Mouse (Mus musculus): ENCODE results near the gene Hoxd13. TPM values are rescaled to one million over a fixed set of nuclear protein-coding genes. Genes with fewer than 3 reads are reported as not detected.

Hoxd13 gene
- 20.8 and 32.3 TPM in 2 replicates for polyA plus RNA-seq (2015; fragmentation: Nextera tagmentation; extraction: Ambion mirVana)

GRCm38 (mm10) chr2:74667842-74668357, at the start of gene Hoxd13:
Gene Hoxd13 (plus strand): TSS chr2:74668310.
- Histone ChIP-seq H3K9me3 (no peaks in the 10 kb centered on the region), H3K27ac (peak within 1 kb of the TSS; percentile 95), H3K36me3 (no peaks in the 10 kb centered on the region), H3K9ac (peak within 1 kb of the TSS; percentile 76), H3K4me1 (peaks cover 19% of the 10 kb centered on the region), H3K4me3 (peak within 1 kb of the TSS; percentile 66), H3K27me3 (peaks cover 58% of the 10 kb centered on the region), H3K4me2 (peak within 1 kb of the TSS; percentile 66)
- 2% methylated on average over 19 of the region's 51 CpGs for WGBS
- ATAC-seq (ENCODE audit: insufficient number of reproducible peaks, low FRiP score, low TSS enrichment, low read depth) = peak; percentile 94

GRCm38 (mm10) chr2:74619676-74620246, 48.3 kb upstream of the Hoxd13 start:
- H3K36me3 ChIP-seq = no peaks in the 10 kb centered on the region
- no peak for ATAC-seq (ENCODE audit: insufficient number of reproducible peaks, low FRiP score, low TSS enrichment, low read depth)
- H3K4me1 ChIP-seq = no peaks in the 10 kb centered on the region; the same call in 1 of the 2 replicates
- H3K27me3 ChIP-seq = no peaks in the 10 kb centered on the region
- no peak overlapping the region for H3K9ac ChIP-seq
- peak overlapping the region; percentile 39 for H3K4me2 ChIP-seq
- H3K9me3 ChIP-seq = no peaks in the 10 kb centered on the region
- H3K27ac ChIP-seq = 0 out of 2 replicates have a peak overlapping the region, but pooled peaks have one; percentile 79
- no peak overlapping the region for H3K4me3 ChIP-seq
- 32% methylated on average over 3 of the region's 3 CpGs for WGBS

- WGBS = 46% methylated on average over 10 of the region's 10 CpGs
- H3K9me3 ChIP-seq = no peaks in the 10 kb centered on the region
- no peaks in the 10 kb centered on the region for H3K36me3 ChIP-seq
- H3K9ac ChIP-seq = no peak overlapping the region
- no peaks in the 10 kb centered on the region for H3K27me3 ChIP-seq
- no peaks in the 10 kb centered on the region; the same call in 1 of the 2 replicates for H3K4me1 ChIP-seq
- H3K4me2 ChIP-seq = peak overlapping the region; percentile 39
- H3K4me3 ChIP-seq = peak overlapping the region; percentile 20; the same call in 1 of the 2 replicates
- H3K27ac ChIP-seq = peak overlapping the region; percentile 79
- no peak for ATAC-seq (ENCODE audit: insufficient number of reproducible peaks, low FRiP score, low TSS enrichment, low read depth)
Observed at GRCm38 (mm10) chr2:74620368-74620767, 47.7 kb upstream of the Hoxd13 start.

- no peaks in the 10 kb centered on the region for H3K27me3 ChIP-seq
- H3K9ac ChIP-seq = no peak overlapping the region
- H3K4me1 ChIP-seq = no peaks in the 10 kb centered on the region
- no peaks in the 10 kb centered on the region for H3K9me3 ChIP-seq
- no peaks in the 10 kb centered on the region for H3K36me3 ChIP-seq
- no peak overlapping the region for H3K4me2 ChIP-seq
- H3K4me3 ChIP-seq = no peak overlapping the region
- WGBS = 70% methylated on average over 4 of the region's 4 CpGs
- no peak for ATAC-seq (ENCODE audit: insufficient number of reproducible peaks, low FRiP score, low TSS enrichment, low read depth)
- no peak overlapping the region for H3K27ac ChIP-seq
Observed at GRCm38 (mm10) chr2:74635412-74635811, 32.7 kb upstream of the Hoxd13 start.

- Histone ChIP-seq H3K4me2 (no peak overlapping the region), H3K27me3 (peaks cover 14% of the 10 kb centered on the region), H3K36me3 (no peaks in the 10 kb centered on the region), H3K4me3 (no peak overlapping the region), H3K9ac (no peak overlapping the region), H3K9me3 (no peaks in the 10 kb centered on the region), H3K4me1 (peaks cover 4% of the 10 kb centered on the region), H3K27ac (no peak overlapping the region)
- WGBS = 41% methylated on average over 5 of the region's 5 CpGs
- no peak for ATAC-seq (ENCODE audit: insufficient number of reproducible peaks, low FRiP score, low TSS enrichment, low read depth)
Observed at GRCm38 (mm10) chr2:74642431-74642830, 25.7 kb upstream of the Hoxd13 start.

GRCm38 (mm10) chr2:74645631-74646030, 22.5 kb upstream of the Hoxd13 start:
- peaks cover 45% of the 10 kb centered on the region for H3K27me3 ChIP-seq
- peaks cover 23% of the 10 kb centered on the region for H3K4me1 ChIP-seq
- no peaks in the 10 kb centered on the region for H3K36me3 ChIP-seq
- H3K4me2 ChIP-seq = no peak overlapping the region
- H3K27ac ChIP-seq = no peak overlapping the region
- no peaks in the 10 kb centered on the region for H3K9me3 ChIP-seq
- no peak overlapping the region for H3K4me3 ChIP-seq
- WGBS = 87% methylated on average over 3 of the region's 3 CpGs
- no peak overlapping the region for H3K9ac ChIP-seq
- no peak for ATAC-seq (ENCODE audit: insufficient number of reproducible peaks, low FRiP score, low TSS enrichment, low read depth)

- Histone ChIP-seq H3K36me3 (no peaks in the 10 kb centered on the region), H3K27ac (no peak overlapping the region), H3K4me1 (peaks cover 23% of the 10 kb centered on the region), H3K4me3 (no peak overlapping the region), H3K27me3 (peaks cover 59% of the 10 kb centered on the region), H3K4me2 (no peak overlapping the region), H3K9ac (no peak overlapping the region), H3K9me3 (no peaks in the 10 kb centered on the region)
- WGBS = 22% methylated on average over 7 of the region's 7 CpGs
- no peak for ATAC-seq (ENCODE audit: insufficient number of reproducible peaks, low FRiP score, low TSS enrichment, low read depth)
Observed at GRCm38 (mm10) chr2:74647082-74647864, 20.8 kb upstream of the Hoxd13 start.

GRCm38 (mm10) chr2:74652996-74653340, 15.1 kb upstream of the Hoxd13 start:
- WGBS = 43% methylated on average over 2 of the region's 2 CpGs
- no peak overlapping the region for H3K4me2 ChIP-seq

GRCm38 (mm10) chr2:74653781-74654535, 14.2 kb upstream of the Hoxd13 start:
- Histone ChIP-seq H3K4me1 (peaks cover 27% of the 10 kb centered on the region), H3K4me2 (peak overlapping the region; percentile 60), H3K27me3 (peaks cover 67% of the 10 kb centered on the region), H3K9ac (no peak overlapping the region), H3K36me3 (no peaks in the 10 kb centered on the region), H3K27ac (peak overlapping the region; percentile 82), H3K4me3 (peak overlapping the region; percentile 46; the same call in 1 of the 2 replicates), H3K9me3 (no peaks in the 10 kb centered on the region)
- WGBS = 12% methylated on average over 17 of the region's 17 CpGs
- ATAC-seq (ENCODE audit: insufficient number of reproducible peaks, low FRiP score, low TSS enrichment, low read depth) = no peak

More at GRCm38 (mm10) chr2:74652996-74653340, 15.1 kb upstream of the Hoxd13 start:
- no peaks in the 10 kb centered on the region for H3K36me3 ChIP-seq
- H3K9ac ChIP-seq = no peak overlapping the region
- no peak overlapping the region for H3K4me3 ChIP-seq
- H3K27me3 ChIP-seq = peaks cover 77% of the 10 kb centered on the region
- no peak for ATAC-seq (ENCODE audit: insufficient number of reproducible peaks, low FRiP score, low TSS enrichment, low read depth)
- no peak overlapping the region for H3K27ac ChIP-seq
- H3K4me1 ChIP-seq = peaks cover 34% of the 10 kb centered on the region
- no peaks in the 10 kb centered on the region for H3K9me3 ChIP-seq

- Histone ChIP-seq H3K4me2 (peak overlapping the region; percentile 60), H3K27me3 (peaks cover 66% of the 10 kb centered on the region), H3K4me1 (peaks cover 26% of the 10 kb centered on the region), H3K36me3 (no peaks in the 10 kb centered on the region), H3K4me3 (peak overlapping the region; percentile 46), H3K9me3 (no peaks in the 10 kb centered on the region), H3K9ac (no peak overlapping the region), H3K27ac (peak overlapping the region; percentile 82)
- peak; percentile 42 for ATAC-seq (ENCODE audit: insufficient number of reproducible peaks, low FRiP score, low TSS enrichment, low read depth)
- 6% methylated on average over 20 of the region's 20 CpGs for WGBS
Observed at GRCm38 (mm10) chr2:74654743-74655419, 13.2 kb upstream of the Hoxd13 start.

GRCm38 (mm10) chr2:74655420-74655781, 12.7 kb upstream of the Hoxd13 start:
- WGBS = under 1% methylated on average over 44 of the region's 47 CpGs
- H3K9ac ChIP-seq = peak overlapping the region; percentile 39
- peak overlapping the region; percentile 46 for H3K4me3 ChIP-seq
- peaks cover 61% of the 10 kb centered on the region for H3K27me3 ChIP-seq
- H3K9me3 ChIP-seq = no peaks in the 10 kb centered on the region
- H3K27ac ChIP-seq = peak overlapping the region; percentile 82
- H3K4me1 ChIP-seq = peaks cover 26% of the 10 kb centered on the region
- no peaks in the 10 kb centered on the region for H3K36me3 ChIP-seq
- H3K4me2 ChIP-seq = peak overlapping the region; percentile 60
- ATAC-seq (ENCODE audit: insufficient number of reproducible peaks, low FRiP score, low TSS enrichment, low read depth) = peak; percentile 38; the same call in 1 of the 2 replicates

Data from limb, embryonic 15.5 days (tissue).